Mouse (Mus musculus) intestine, postnatal 0 days (tissue): ENCODE measurements at regions not wholly inside any gene's neighbourhood (a gene's known extent, or its start where the extent isn't known, plus 50 kb on each side); places are given as distances from the start of the nearest gene placed in this dataset.

Source experiments
- ATAC-seq: fragments of 200-750 bp; cut with Nextera tagmentation; 2 replicates; pipeline ENCODE4 v1.8.0; 2017; ENCODE audit warnings: mild to moderate bottlenecking, moderate TSS enrichment, moderate library complexity
- H3K27ac ChIP-seq: fragments of 300-500 bp; sonication (generic); 2 replicates; pipeline ENCODE4 v1.5.1; 2014; ENCODE audit warnings: mild to moderate bottlenecking, low read depth, low read length, moderate library complexity
- H3K27me3 ChIP-seq: fragments of 300-500 bp; sonication (generic); replicated peaks from 2 replicates; pipeline ENCODE4 v1.6.1; 2014; ENCODE audit warnings: low read length, mixed read lengths; ENCODE audit not compliant: control insufficient read depth, insufficient read depth
- H3K36me3 ChIP-seq: fragments of 300-500 bp; sonication (generic); 2 replicates; pipeline ENCODE4 v1.6.1; 2014; ENCODE audit warnings: mild to moderate bottlenecking, moderate library complexity; ENCODE audit not compliant: control insufficient read depth, insufficient read depth
- H3K4me1 ChIP-seq: fragments of 300-500 bp; sonication (generic); replicated peaks from 2 replicates; pipeline ENCODE4 v1.6.1; 2014; ENCODE audit warnings: antibody characterized with exemption, low read length, mixed read lengths; ENCODE audit not compliant: control insufficient read depth, insufficient read depth
- H3K4me2 ChIP-seq: fragments of 300-500 bp; sonication (generic); replicated peaks from 2 replicates; pipeline ENCODE4 v1.6.1; 2014; ENCODE audit warnings: low read depth, mild to moderate bottlenecking, moderate library complexity
- H3K4me3 ChIP-seq: fragments of 300-500 bp; sonication (generic); 2 replicates; pipeline ENCODE4 v1.5.1; 2014; ENCODE audit warnings: low read depth, low read length
- H3K9ac ChIP-seq: fragments of 300-500 bp; sonication (generic); 2 replicates; pipeline ENCODE4 v1.6.1; 2014; ENCODE audit warnings: mild to moderate bottlenecking, low read depth, low read length
- H3K9me3 ChIP-seq: fragments of 300-500 bp; sonication (generic); 2 replicates; pipeline ENCODE4 v1.6.1; 2016; ENCODE audit warnings: mixed run types; ENCODE audit not compliant: control insufficient read depth
- CTCF ChIP-seq: sonication (generic); IDR thresholded peaks from 2 replicates; pipeline ENCODE4 v1.5.1; 2016; ENCODE audit warnings: low read depth, mild to moderate bottlenecking, control low read depth, antibody characterized with exemption, moderate library complexity
- WGBS: fragments of 180-500 bp; shearing (Covaris S2); extraction: QIAGEN DNeasy Blood & Tissue Kit; methylation state at CpG from one replicate; pipeline ENCODE4 v1.1.7; 2014; 5-methylcytosine and 5-hydroxymethylcytosine counted together

- H3K4me1 ChIP-seq: no peaks in the 10 kb centered on the region
- H3K4me2 ChIP-seq: no peak overlapping the region
- H3K27me3 ChIP-seq: no peaks in the 10 kb centered on the region
- 52% methylated on average over 11 of the region's 11 CpGs for WGBS
- TF ChIP-seq CTCF: no peak
- H3K36me3 ChIP-seq: no peaks in the 10 kb centered on the region
- no peak for ATAC-seq
- H3K27ac ChIP-seq: no peak overlapping the region
- H3K9ac ChIP-seq: no peak overlapping the region
- no peaks in the 10 kb centered on the region for H3K9me3 ChIP-seq
- H3K4me3 ChIP-seq: no peak overlapping the region
Measured at GRCm38 (mm10) chr2:158956888-158957287, 162.3 kb downstream of the Dhx35 start.

GRCm38 (mm10) chr2:158965003-158965665 is 170.5 kb downstream of the Dhx35 start:
- no peak for TF ChIP-seq CTCF
- no peak for ATAC-seq
- Histone ChIP-seq H3K9me3 (no peaks in the 10 kb centered on the region), H3K36me3 (no peaks in the 10 kb centered on the region), H3K27me3 (no peaks in the 10 kb centered on the region), H3K4me3 (no peak overlapping the region), H3K9ac (no peak overlapping the region), H3K27ac (no peak overlapping the region), H3K4me2 (no peak overlapping the region), H3K4me1 (no peaks in the 10 kb centered on the region)
- WGBS: 59% methylated on average over 6 of the region's 6 CpGs

- WGBS: 44% methylated on average over 2 of the region's 2 CpGs
- Histone ChIP-seq H3K36me3 (no peaks in the 10 kb centered on the region), H3K9ac (no peak overlapping the region), H3K4me1 (no peaks in the 10 kb centered on the region), H3K27me3 (no peaks in the 10 kb centered on the region), H3K4me2 (no peak overlapping the region), H3K4me3 (no peak overlapping the region), H3K9me3 (no peaks in the 10 kb centered on the region), H3K27ac (no peak overlapping the region)
- no peak for TF ChIP-seq CTCF
- ATAC-seq: no peak
Measured at GRCm38 (mm10) chr2:158972178-158972577, 177.6 kb downstream of the Dhx35 start.

- no peak overlapping the region for H3K4me2 ChIP-seq
- H3K27ac ChIP-seq: no peak overlapping the region
- no peak for ATAC-seq
- WGBS: 76% methylated on average over 17 of the region's 17 CpGs
- no peak for TF ChIP-seq CTCF
- no peak overlapping the region for H3K4me3 ChIP-seq
- no peaks in the 10 kb centered on the region for H3K36me3 ChIP-seq
- H3K9ac ChIP-seq: no peak overlapping the region
- no peaks in the 10 kb centered on the region for H3K4me1 ChIP-seq
- H3K9me3 ChIP-seq: no peaks in the 10 kb centered on the region
- H3K27me3 ChIP-seq: no peaks in the 10 kb centered on the region
Measured at GRCm38 (mm10) chr2:158985529-158986148, 191.0 kb downstream of the Dhx35 start.

- TF ChIP-seq CTCF: no peak
- no peak overlapping the region for H3K27ac ChIP-seq
- H3K27me3 ChIP-seq: no peaks in the 10 kb centered on the region
- no peak overlapping the region for H3K9ac ChIP-seq
- no peaks in the 10 kb centered on the region for H3K9me3 ChIP-seq
- H3K4me3 ChIP-seq: no peak overlapping the region
- ATAC-seq: no peak
- no peaks in the 10 kb centered on the region for H3K4me1 ChIP-seq
- H3K4me2 ChIP-seq: no peak overlapping the region
- WGBS: 37% methylated on average over 17 of the region's 17 CpGs
- no peaks in the 10 kb centered on the region for H3K36me3 ChIP-seq
Measured at GRCm38 (mm10) chr2:159002481-159003186, 208.0 kb downstream of the Dhx35 start.

GRCm38 (mm10) chr2:159003187-159003497 is 208.5 kb downstream of the Dhx35 start:
- Histone ChIP-seq H3K4me3 (no peak overlapping the region), H3K9ac (no peak overlapping the region), H3K4me1 (no peaks in the 10 kb centered on the region), H3K36me3 (no peaks in the 10 kb centered on the region), H3K27ac (no peak overlapping the region), H3K4me2 (no peak overlapping the region), H3K9me3 (no peaks in the 10 kb centered on the region), H3K27me3 (no peaks in the 10 kb centered on the region)
- no peak for ATAC-seq
- 65% methylated on average over 4 of the region's 4 CpGs for WGBS
- TF ChIP-seq CTCF: no peak
